Mouse (Mus musculus): ENCODE results near the gene Mfsd2a. TPM values are rescaled to one million over a fixed set of nuclear protein-coding genes. Genes with fewer than 3 reads are reported as not detected.

Gene Mfsd2a
- 6.0 TPM for polyA plus RNA-seq (2014; fragmentation: Illumina TruSeq; extraction: RNeasy Lipid Tissue Mini Kit (QIAGEN cat#74804); ENCODE audit: low read depth, low replicate concordance)

GRCm38 (mm10) chr4:122961100-122961567, at the start of gene Mfsd2a:
Mfsd2a (minus strand) TSS chr4:122961188.

GRCm38 (mm10) chr4:122995404-122996220, 34.6 kb upstream of the Mfsd2a start, which contains the start of gene Mycl:
Mycl (plus strand) TSS chr4:122995652.

Other genes with a start within 250 kb of the Mfsd2a start
- gene Ppt1, start 124.9 kb downstream of the Mfsd2a start, polyA plus RNA-seq (2014; fragmentation: Illumina TruSeq; extraction: RNeasy Lipid Tissue Mini Kit (QIAGEN cat#74804); ENCODE audit: low read depth, low replicate concordance): 60.1 TPM
- gene Cap1, start 75.1 kb downstream of the Mfsd2a start, polyA plus RNA-seq (2014; fragmentation: Illumina TruSeq; extraction: RNeasy Lipid Tissue Mini Kit (QIAGEN cat#74804); ENCODE audit: low read depth, low replicate concordance): 35.4 TPM
- gene Mycl, start 34.5 kb upstream of the Mfsd2a start, polyA plus RNA-seq (2014; fragmentation: Illumina TruSeq; extraction: RNeasy Lipid Tissue Mini Kit (QIAGEN cat#74804); ENCODE audit: low read depth, low replicate concordance): 1.5 TPM
- 13.7 TPM for gene Trit1, start 55.4 kb upstream of the Mfsd2a start, polyA plus RNA-seq (2014; fragmentation: Illumina TruSeq; extraction: RNeasy Lipid Tissue Mini Kit (QIAGEN cat#74804); ENCODE audit: low read depth, low replicate concordance)
- not detected for gene Bmp8b, start 144.0 kb upstream of the Mfsd2a start, polyA plus RNA-seq (2014; fragmentation: Illumina TruSeq; extraction: RNeasy Lipid Tissue Mini Kit (QIAGEN cat#74804); ENCODE audit: low read depth, low replicate concordance)
- gene Oxct2b, start 155.1 kb upstream of the Mfsd2a start, polyA plus RNA-seq (2014; fragmentation: Illumina TruSeq; extraction: RNeasy Lipid Tissue Mini Kit (QIAGEN cat#74804); ENCODE audit: low read depth, low replicate concordance): not detected
- 9.0 TPM for gene Ppie, start 178.8 kb upstream of the Mfsd2a start, polyA plus RNA-seq (2014; fragmentation: Illumina TruSeq; extraction: RNeasy Lipid Tissue Mini Kit (QIAGEN cat#74804); ENCODE audit: low read depth, low replicate concordance)
- not detected for gene Hpcal4, start 222.0 kb upstream of the Mfsd2a start, polyA plus RNA-seq (2014; fragmentation: Illumina TruSeq; extraction: RNeasy Lipid Tissue Mini Kit (QIAGEN cat#74804); ENCODE audit: low read depth, low replicate concordance)
- gene Nt5c1a, start 240.3 kb upstream of the Mfsd2a start, polyA plus RNA-seq (2014; fragmentation: Illumina TruSeq; extraction: RNeasy Lipid Tissue Mini Kit (QIAGEN cat#74804); ENCODE audit: low read depth, low replicate concordance): not detected